Comparison of ENCODE assay signal across 12 mouse cellular contexts in the genomic region with DNA sequence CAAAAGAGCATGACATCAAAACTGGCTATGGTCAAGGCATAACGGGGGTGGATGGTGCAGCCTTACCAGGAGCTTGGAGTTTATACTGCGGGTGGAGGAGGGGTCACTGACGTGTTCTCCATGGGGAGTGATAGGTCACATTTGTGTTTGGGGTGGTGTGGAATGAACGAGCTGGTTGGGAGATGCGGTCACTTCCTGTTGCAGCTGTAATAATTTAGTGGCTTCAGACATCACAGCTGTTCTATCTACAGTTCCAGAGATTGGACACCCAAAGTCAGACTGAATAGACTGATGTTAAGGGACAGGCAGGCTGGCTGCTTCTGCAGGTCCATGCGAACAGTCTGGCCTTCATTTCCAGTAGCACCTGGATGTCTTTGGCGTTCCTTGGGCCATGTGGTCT. TPM values are rescaled to one million over a fixed set of nuclear protein-coding genes. Genes with fewer than 3 reads are reported as not detected.
DNase-seq lines count a peak whose midpoint lies in the region; ATAC-seq and TF ChIP-seq lines count a peak whose summit lies in the region.
"Had no signal": no experiment of that assay in that cellular context is flagged by ENCODE, and none has a peak within 500 bp of the region (broad histone marks: within the 10 kb centered on the region; RNA-seq: fewer than 3 reads in every experiment).

No protein-coding gene starts in this region.

- no peak for TF ChIP-seq EP300 in heart, adult 2 months (IDR thresholded peaks at IDR 0.05; ENCODE audit: insufficient read depth, low read depth, low read length)
- TF ChIP-seq EP300 in liver, postnatal 0 days (IDR thresholded peaks at IDR 0.05; ENCODE audit: low read depth) = no peak

- no peak overlapping the region for H3K9ac ChIP-seq in embryonic facial prominence, embryonic 14.5 days (ENCODE audit: low read depth, low read length)
- no peak overlapping the region for H3K9ac ChIP-seq in heart, adult 2 months (ENCODE audit: low read depth, low read length)
- no peak overlapping the region for H3K9ac ChIP-seq in liver, postnatal 0 days (replicated peaks)
- no peak overlapping the region for H3K9ac ChIP-seq in forebrain, postnatal 0 days
- H3K9ac ChIP-seq: forebrain, embryonic 15.5 days had no signal

- intact Hi-C loops in heart, adult 2 months (cut with DNase I) = no loop called here

- H3K4me2 ChIP-seq in embryonic facial prominence, embryonic 14.5 days (ENCODE audit: low read depth, low read length) = no peak overlapping the region
- H3K4me2 ChIP-seq in liver, postnatal 0 days (ENCODE audit: low read depth, low read length) = no peak overlapping the region
- H3K4me2 ChIP-seq in forebrain, postnatal 0 days (ENCODE audit: low read depth) = no peak overlapping the region
- H3K4me2 ChIP-seq: forebrain, embryonic 15.5 days had no signal

- H3K9me3 ChIP-seq in embryonic facial prominence, embryonic 14.5 days (ENCODE audit: control insufficient read depth, low read length) = no peaks in the 10 kb centered on the region
- no peaks in the 10 kb centered on the region for H3K9me3 ChIP-seq in embryonic facial prominence, embryonic 10.5 days
- no peaks in the 10 kb centered on the region for H3K9me3 ChIP-seq in liver, postnatal 0 days (ENCODE audit: low read length)
- no peaks in the 10 kb centered on the region for H3K9me3 ChIP-seq in forebrain, postnatal 0 days (ENCODE audit: low read length)
- H3K9me3 ChIP-seq: forebrain, embryonic 15.5 days had no signal

- WGBS in embryonic facial prominence, embryonic 14.5 days = 56% methylated on average over 7 of the region's 7 CpGs
- WGBS in embryonic facial prominence, embryonic 10.5 days = 67% methylated on average over 7 of the region's 7 CpGs
- WGBS in heart, adult 2 months = 36% methylated on average over 7 of the region's 7 CpGs
- 46% methylated on average over 7 of the region's 7 CpGs for WGBS in kidney, adult 2 months
- 48% methylated on average over 7 of the region's 7 CpGs for WGBS in liver, postnatal 0 days (ENCODE audit: insufficient replicate concordance)
- 74% methylated on average over 7 of the region's 7 CpGs for WGBS in forebrain, postnatal 0 days

- no peak overlapping the region for H3K27ac ChIP-seq in embryonic facial prominence, embryonic 14.5 days (replicated peaks; ENCODE audit: low read depth, low read length)
- H3K27ac ChIP-seq in embryonic facial prominence, embryonic 10.5 days (replicated peaks) = no peak overlapping the region
- H3K27ac ChIP-seq in heart, adult 2 months = peak overlapping the region; percentile 52
- 0 out of 2 replicates have a peak overlapping the region, but pooled peaks have one; percentile 61 for H3K27ac ChIP-seq in kidney, adult 2 months (ENCODE audit: insufficient read depth, low read depth, low read length)
- H3K27ac ChIP-seq in liver, postnatal 0 days (ENCODE audit: low read depth) = no peak overlapping the region
- H3K27ac ChIP-seq in forebrain, postnatal 0 days (ENCODE audit: low read depth, low read length) = no peak overlapping the region
- H3K27ac ChIP-seq: forebrain, embryonic 15.5 days had no signal

- H3K4me1 ChIP-seq in embryonic facial prominence, embryonic 14.5 days (ENCODE audit: control insufficient read depth, insufficient read depth, low read length) = no peaks in the 10 kb centered on the region; the same call in 1 of the 2 replicates
- H3K4me1 ChIP-seq in embryonic facial prominence, embryonic 10.5 days = peaks cover 35% of the 10 kb centered on the region
- H3K4me1 ChIP-seq in heart, adult 2 months (ENCODE audit: control insufficient read depth, insufficient read depth, low read length) = peaks cover 8% of the 10 kb centered on the region
- no peaks in the 10 kb centered on the region for H3K4me1 ChIP-seq in kidney, adult 2 months (ENCODE audit: control insufficient read depth, insufficient read depth, low read length)
- no peaks in the 10 kb centered on the region for H3K4me1 ChIP-seq in liver, postnatal 0 days (ENCODE audit: insufficient read depth)
- no peaks in the 10 kb centered on the region for H3K4me1 ChIP-seq in forebrain, postnatal 0 days (ENCODE audit: insufficient read depth)
- H3K4me1 ChIP-seq: forebrain, embryonic 15.5 days had no signal

- no peak overlapping the region for H3K4me3 ChIP-seq in embryonic facial prominence, embryonic 14.5 days (ENCODE audit: low read depth, low read length)
- H3K4me3 ChIP-seq in embryonic facial prominence, embryonic 10.5 days = no peak overlapping the region
- H3K4me3 ChIP-seq in heart, adult 2 months = no peak overlapping the region
- H3K4me3 ChIP-seq in kidney, adult 2 months (ENCODE audit: insufficient read depth, low read depth, low read length) = no peak overlapping the region
- H3K4me3 ChIP-seq in liver, postnatal 0 days (ENCODE audit: low read depth, low read length) = no peak overlapping the region
- H3K4me3 ChIP-seq in forebrain, postnatal 0 days (ENCODE audit: low read depth, low read length) = no peak overlapping the region
- H3K4me3 ChIP-seq: forebrain, embryonic 15.5 days had no signal

- ATAC-seq in embryonic facial prominence, embryonic 14.5 days (ENCODE audit: low read depth) = no peak
- no peak for ATAC-seq in liver, postnatal 0 days
- ATAC-seq in forebrain, postnatal 0 days = no peak
- ATAC-seq: forebrain, embryonic 15.5 days had no signal

- no peak for TF ChIP-seq CTCF in heart, adult 2 months (IDR thresholded peaks at IDR 0.05)
- TF ChIP-seq CTCF in kidney, adult 2 months (conservative IDR thresholded peaks at IDR 0.05; ENCODE audit: insufficient read depth, insufficient read length, low read depth, low read length) = no peak
- no peak for TF ChIP-seq CTCF in liver, postnatal 0 days (IDR thresholded peaks at IDR 0.05; ENCODE audit: low read depth)
- no peak for TF ChIP-seq CTCF in forebrain, postnatal 0 days (IDR thresholded peaks at IDR 0.05; ENCODE audit: low read depth)

- TF ChIP-seq POLR2A in heart, adult 2 months (IDR thresholded peaks at IDR 0.05; ENCODE audit: insufficient read depth, low read depth, low read length) = no peak
- no peak for TF ChIP-seq POLR2A in kidney, adult 2 months (IDR thresholded peaks at IDR 0.05; ENCODE audit: low read depth, low read length)

- no peaks in the 10 kb centered on the region for H3K27me3 ChIP-seq in embryonic facial prominence, embryonic 14.5 days (replicated peaks; ENCODE audit: control insufficient read depth, insufficient read depth, low read length)
- no peaks in the 10 kb centered on the region for H3K27me3 ChIP-seq in embryonic facial prominence, embryonic 10.5 days (replicated peaks; ENCODE audit: low read depth, poor library complexity, severe bottlenecking)
- no peaks in the 10 kb centered on the region for H3K27me3 ChIP-seq in heart, adult 2 months (ENCODE audit: control insufficient read depth, insufficient read depth, low read length)
- H3K27me3 ChIP-seq in kidney, adult 2 months (replicated peaks; ENCODE audit: control insufficient read depth, insufficient read depth, low read length) = no peaks in the 10 kb centered on the region
- H3K27me3 ChIP-seq in liver, postnatal 0 days (ENCODE audit: insufficient read depth, low read length) = no peaks in the 10 kb centered on the region
- no peaks in the 10 kb centered on the region for H3K27me3 ChIP-seq in forebrain, postnatal 0 days (ENCODE audit: insufficient read depth, low read length)
- H3K27me3 ChIP-seq: forebrain, embryonic 15.5 days had no signal

- H3K36me3 ChIP-seq in embryonic facial prominence, embryonic 14.5 days (ENCODE audit: control insufficient read depth, insufficient read depth, low read length) = no peaks in the 10 kb centered on the region
- H3K36me3 ChIP-seq in embryonic facial prominence, embryonic 10.5 days (replicated peaks) = no peaks in the 10 kb centered on the region
- no peaks in the 10 kb centered on the region for H3K36me3 ChIP-seq in heart, adult 2 months (ENCODE audit: control insufficient read depth, insufficient read depth, low read length)
- H3K36me3 ChIP-seq in kidney, adult 2 months (ENCODE audit: control insufficient read depth, insufficient read depth, low read length) = no peaks in the 10 kb centered on the region
- H3K36me3 ChIP-seq in liver, postnatal 0 days (replicated peaks; ENCODE audit: insufficient read depth, low read length) = no peaks in the 10 kb centered on the region
- no peaks in the 10 kb centered on the region for H3K36me3 ChIP-seq in forebrain, postnatal 0 days (ENCODE audit: insufficient read depth)
- H3K36me3 ChIP-seq: forebrain, embryonic 15.5 days had no signal

- DNase-seq in embryonic facial prominence, embryonic 14.5 days (ENCODE audit: low spot score) = peak; percentile 30
- no peak for DNase-seq in embryonic facial prominence, embryonic 10.5 days (ENCODE audit: low spot score)
- peak; percentile 64 to 79 for DNase-seq in heart, adult 2 months
- DNase-seq in kidney, adult 2 months = peak; percentile 75
- DNase-seq in lung, postnatal 36 days = peak; percentile 34
- no peak for DNase-seq in liver, postnatal 0 days
- DNase-seq in forebrain, postnatal 0 days = no peak
- no peak for DNase-seq in ovary, adult 18-20 months (ENCODE audit: low spot score)
- DNase-seq: cerebellum, adult 18-20 months; liver; midbrain, embryonic 14.5 days had no signal

- no peaks in the 10 kb centered on the region for H3K79me2 ChIP-seq in heart, adult 2 months (replicated peaks; ENCODE audit: control insufficient read depth, insufficient read depth, low read length)

RNA-seq across cellular contexts. Expression of a gene that starts 46.9 kb away (rescaled TPM):
- 5.4 and 6.6 TPM in 2 replicates for polyA plus RNA-seq in embryonic facial prominence, embryonic 14.5 days (2014; fragmentation: Nextera tagmentation; extraction: Ambion mirVana)
- polyA plus RNA-seq in embryonic facial prominence, embryonic 10.5 days (2016; fragmentation: Nextera tagmentation; extraction: Ambion mirVana) = 12.1 and 18.1 TPM in 2 replicates
- 10 to 100 TPM; 15.3 to 16.2 TPM for total RNA-seq in heart, adult 2 months (2021)
- polyA plus RNA-seq in heart, adult 2 months (2012; rRNA removed) = 24.7 and 28.5 TPM in 2 replicates
- 46.7 and 51.2 TPM in 2 replicates for polyA plus RNA-seq in kidney, adult 2 months (2012; rRNA removed)
- polyA plus RNA-seq in liver, postnatal 0 days (2015; fragmentation: Nextera tagmentation; extraction: Ambion mirVana) = 1.3 and 1.9 TPM in 2 replicates
- total RNA-seq in forebrain, postnatal 0 days (2014; rRNA removed) = 8.0 and 9.7 TPM in 2 replicates
- 2.0 and 3.0 TPM in 2 replicates for polyA plus RNA-seq in forebrain, postnatal 0 days (2015; fragmentation: Nextera tagmentation; extraction: Ambion mirVana)

Comparison
In these comparisons a context has a peak if more than half of its experiments do, and no peak if none do; other contexts are left out.
1. DNase-seq: peak in embryonic facial prominence, embryonic 14.5 days (single experiment), heart, adult 2 months (2 of 2), kidney, adult 2 months (single experiment) and lung, postnatal 36 days (single experiment); none in embryonic facial prominence, embryonic 10.5 days (single experiment), liver, postnatal 0 days (single experiment), forebrain, postnatal 0 days (single experiment) and ovary, adult 18-20 months (single experiment).
2. H3K27ac ChIP-seq: peak in heart, adult 2 months (single experiment) and kidney, adult 2 months (single experiment); none in embryonic facial prominence, embryonic 14.5 days (single experiment), embryonic facial prominence, embryonic 10.5 days (single experiment), liver, postnatal 0 days (single experiment) and forebrain, postnatal 0 days (single experiment).